Mouse (Mus musculus) WW6 (cell line): ENCODE measurements around the gene Pik3cd.

Source experiments
- DNase-seq: peaks from one replicate; pipeline ENCODE4 v3.0.0-alpha.2; 2013; ENCODE audit warnings: low read depth, low spot score

The Pik3cd gene

GRCm38 (mm10) chr4:149689822-149690700 is 12.3 kb downstream of the Pik3cd start:
- DNase-seq = no peak

- no peak for DNase-seq
These were observed 13.5 kb downstream of the Pik3cd start for GRCm38 (mm10) chr4:149688861-149689260.

- no peak for DNase-seq
These were observed 17.3 kb downstream of the Pik3cd start for GRCm38 (mm10) chr4:149684841-149685623.

GRCm38 (mm10) chr4:149683875-149684274 is 18.5 kb downstream of the Pik3cd start:
- no peak for DNase-seq

GRCm38 (mm10) chr4:149679056-149679770 is 23.2 kb downstream of the Pik3cd start:
- no peak for DNase-seq

DNA sequence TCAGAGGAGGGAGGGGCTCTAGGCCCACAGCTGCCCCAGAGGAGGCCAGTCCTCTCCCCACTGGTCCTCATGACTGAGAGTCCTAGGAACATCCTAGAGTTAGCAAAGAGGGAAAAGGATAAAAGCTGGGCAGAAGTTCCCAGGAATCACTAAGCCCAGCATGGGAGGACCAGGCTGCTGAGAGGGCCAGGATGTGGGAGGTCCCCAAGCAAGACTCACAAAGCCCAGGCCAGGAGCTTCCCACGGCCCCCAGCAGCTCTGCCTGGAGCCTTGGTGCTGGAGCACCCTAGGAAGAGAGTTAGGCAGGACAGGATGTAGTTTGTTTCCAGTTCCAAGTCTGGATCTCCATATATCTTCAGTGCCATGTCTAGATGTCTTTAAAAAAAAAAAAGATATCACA is 24.4 kb downstream of the Pik3cd start:
- no peak for DNase-seq

DNA sequence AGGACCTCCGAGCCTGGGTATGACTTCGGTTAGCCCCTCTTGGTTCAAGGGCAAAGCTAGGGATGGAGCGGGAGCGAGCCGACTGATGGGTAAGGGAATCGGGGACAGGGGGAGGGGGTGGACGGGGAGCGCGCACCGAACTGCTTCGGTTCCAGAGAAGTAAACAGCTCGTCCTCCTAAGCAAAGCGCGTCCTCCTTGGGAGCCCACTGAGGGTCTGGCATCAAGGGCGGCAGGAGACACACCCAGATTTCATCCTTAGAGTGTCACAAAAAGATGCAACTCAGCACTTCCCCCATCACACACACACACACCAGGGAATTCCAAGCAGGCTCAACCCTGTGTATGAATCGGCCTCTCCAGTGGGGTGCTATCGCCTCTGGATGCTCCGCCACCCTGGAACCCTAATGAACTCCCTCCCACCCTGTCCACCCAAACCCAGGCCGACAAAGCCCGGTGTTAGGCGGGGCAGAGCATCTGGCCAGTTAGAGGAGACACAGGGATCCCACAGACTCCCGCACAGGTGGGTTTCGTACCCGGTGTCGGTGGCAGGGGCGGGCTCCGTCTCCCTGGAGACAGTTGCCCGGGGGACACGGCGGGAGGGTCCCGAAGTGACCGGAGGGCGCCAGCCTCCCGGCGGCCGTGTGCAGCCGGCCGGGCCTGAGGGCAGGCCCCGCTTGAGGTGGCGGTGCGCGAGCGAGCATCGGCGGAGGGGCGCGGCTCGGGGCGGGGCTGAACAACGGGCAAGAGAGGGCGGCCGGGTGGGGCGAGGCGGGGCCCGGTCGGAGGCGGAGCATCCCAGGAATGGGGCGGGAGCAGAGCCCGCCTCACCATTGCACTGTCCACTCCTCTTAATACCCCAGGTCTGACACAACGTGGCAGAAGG is 26.8 kb downstream of the Pik3cd start:
- DNase-seq = no peak

GRCm38 (mm10) chr4:149674814-149675377 is 27.5 kb downstream of the Pik3cd start:
- no peak for DNase-seq

GRCm38 (mm10) chr4:149672747-149673146 is 29.6 kb downstream of the Pik3cd start:
- DNase-seq = no peak

GRCm38 (mm10) chr4:149671175-149671574 is 31.2 kb downstream of the Pik3cd start:
- no peak for DNase-seq

GRCm38 (mm10) chr4:149665692-149666090 is 36.7 kb downstream of the Pik3cd start:
- no peak for DNase-seq

GRCm38 (mm10) chr4:149665016-149665691 is 37.2 kb downstream of the Pik3cd start:
- no peak for DNase-seq

GRCm38 (mm10) chr4:149663849-149664503 is 38.4 kb downstream of the Pik3cd start:
- no peak for DNase-seq

- DNase-seq = no peak
These were observed 40.3 kb downstream of the Pik3cd start for GRCm38 (mm10) chr4:149661967-149662589.

- DNase-seq = no peak
These were observed 41.8 kb downstream of the Pik3cd start for GRCm38 (mm10) chr4:149660598-149660997.

- DNase-seq = no peak
These were observed 42.8 kb downstream of the Pik3cd start for GRCm38 (mm10) chr4:149659495-149660116.

DNA sequence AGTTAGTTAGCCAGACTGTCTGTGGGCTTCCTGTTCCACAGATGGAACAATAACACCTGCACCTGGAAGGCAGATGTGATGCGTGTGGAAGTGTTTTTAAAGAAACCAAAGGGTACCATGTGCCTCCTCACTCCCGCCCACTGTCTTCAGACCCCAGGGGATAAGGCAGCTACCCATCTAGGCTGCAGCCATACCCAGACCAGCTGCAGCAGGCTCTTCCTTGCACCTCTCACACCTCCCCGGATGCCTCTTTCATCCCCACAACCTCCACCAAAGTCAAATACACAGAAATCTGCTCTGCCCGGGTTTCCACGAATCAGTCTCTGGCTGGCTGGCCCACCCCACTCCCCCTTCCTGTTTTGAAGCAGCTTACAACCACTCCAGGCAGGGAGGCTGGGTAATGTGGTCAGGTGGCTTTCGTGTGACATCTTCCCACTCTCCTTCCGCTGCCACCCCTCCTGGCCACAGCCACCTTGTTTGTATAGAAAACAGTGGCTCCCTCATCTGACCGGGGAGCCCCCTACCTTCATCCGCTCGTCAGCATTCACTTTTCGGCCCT is 44.4 kb downstream of the Pik3cd start:
- DNase-seq = no peak

DNA sequence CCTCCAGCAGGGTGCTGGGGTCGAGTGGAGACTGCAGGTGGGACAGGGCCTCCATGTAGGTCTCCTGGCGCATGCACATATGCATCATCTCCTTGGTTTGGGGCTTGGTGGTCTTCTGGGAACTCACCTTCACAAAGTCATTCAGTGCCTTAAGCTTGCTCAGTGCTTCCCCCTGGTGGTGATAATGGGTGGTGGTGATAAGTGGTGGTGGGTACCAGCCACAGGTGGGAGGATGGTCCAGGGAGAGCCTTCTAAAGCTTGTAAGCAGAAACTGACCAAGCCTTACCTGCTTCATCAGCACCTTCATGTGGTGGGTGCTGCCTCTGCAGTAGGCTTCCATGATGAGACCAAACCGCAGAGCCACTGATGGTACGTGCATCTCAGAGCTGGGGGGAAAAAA is 48.1 kb downstream of the Pik3cd start:
- DNase-seq = no peak
